Mouse (Mus musculus): Measurements from ENCODE around the gene Lrfn1.

GRCm38 (mm10) chr7:28423018-28423417 lies 28.8 kb upstream of the Lrfn1 start:
- no peak for TF ChIP-seq POLR2A (IDR thresholded peaks at IDR 0.05; ENCODE audit: low read depth, low read length)
- no peak for TF ChIP-seq CTCF (conservative IDR thresholded peaks at IDR 0.05; ENCODE audit: insufficient read depth, insufficient read length, low read depth, low read length)
